Mouse (Mus musculus) thymus, postnatal 0 days (tissue): ENCODE results near the gene Atp8b4. TPM values are rescaled to one million over a fixed set of nuclear protein-coding genes. Genes with fewer than 3 reads are reported as not detected.

Experiments
- DNase-seq: peaks from one replicate; pipeline ENCODE4 v3.0.0-alpha.2; 2015; ENCODE audit warnings: low spot score
- polyA plus RNA-seq: library from polyadenylated mRNA; unstranded; fragments of >200 nt; fragmentation: Nextera tagmentation; extraction: Ambion mirVana; gene quantifications from 2 replicates; pipeline ENCODE4 v1.2.1, GENCODE M21; 2015

The Atp8b4 gene
- polyA plus RNA-seq, 1 experiment from 2014 or later, result 9.0 TPM

- peak; percentile 71 for DNase-seq
Observed at GRCm38 (mm10) chr2:126363050-126363744, 137.3 kb downstream of the Atp8b4 start.

- no peak for DNase-seq
Observed at GRCm38 (mm10) chr2:126361131-126361810, 139.2 kb downstream of the Atp8b4 start.

- DNase-seq, result no peak
Observed at GRCm38 (mm10) chr2:126360688-126361087, 139.8 kb downstream of the Atp8b4 start.

- DNase-seq, result no peak
Observed at GRCm38 (mm10) chr2:126359965-126360364, 140.5 kb downstream of the Atp8b4 start.

- no peak for DNase-seq
Observed at GRCm38 (mm10) chr2:126359278-126359677, 141.2 kb downstream of the Atp8b4 start.

- no peak for DNase-seq
Observed at GRCm38 (mm10) chr2:126358741-126359140, 141.7 kb downstream of the Atp8b4 start.

- no peak for DNase-seq
Observed at GRCm38 (mm10) chr2:126355259-126355658, 145.2 kb downstream of the Atp8b4 start.

GRCm38 (mm10) chr2:126351811-126352210 is 148.7 kb downstream of the Atp8b4 start:
- DNase-seq, result no peak

GRCm38 (mm10) chr2:126343026-126343593 is 157.4 kb downstream of the Atp8b4 start:
- DNase-seq, result no peak

- DNase-seq, result no peak
Observed at GRCm38 (mm10) chr2:126341521-126341920, 159.0 kb downstream of the Atp8b4 start.

- DNase-seq, result no peak
Observed at GRCm38 (mm10) chr2:126340201-126340600, 160.3 kb downstream of the Atp8b4 start.

GRCm38 (mm10) chr2:126339516-126339915 is 161.0 kb downstream of the Atp8b4 start:
- DNase-seq, result no peak

GRCm38 (mm10) chr2:126337143-126337542 is 163.3 kb downstream of the Atp8b4 start:
- DNase-seq, result no peak

- no peak for DNase-seq
Observed at GRCm38 (mm10) chr2:126331794-126332193, 168.7 kb downstream of the Atp8b4 start.

GRCm38 (mm10) chr2:126323206-126323605 is 177.3 kb downstream of the Atp8b4 start:
- no peak for DNase-seq

- no peak for DNase-seq
Observed at GRCm38 (mm10) chr2:126322631-126323031, 177.8 kb downstream of the Atp8b4 start.

- no peak for DNase-seq
Observed at GRCm38 (mm10) chr2:126318071-126318470, 182.4 kb downstream of the Atp8b4 start.

- no peak for DNase-seq
Observed at GRCm38 (mm10) chr2:126316942-126317341, 183.5 kb downstream of the Atp8b4 start.

- DNase-seq, result no peak
Observed at GRCm38 (mm10) chr2:126316346-126316745, 184.1 kb downstream of the Atp8b4 start.

- DNase-seq, result no peak
Observed at GRCm38 (mm10) chr2:126311056-126311455, 189.4 kb downstream of the Atp8b4 start.

- no peak for DNase-seq
Observed at GRCm38 (mm10) chr2:126309994-126310393, 190.5 kb downstream of the Atp8b4 start.

GRCm38 (mm10) chr2:126304621-126305020 is 195.9 kb downstream of the Atp8b4 start:
- DNase-seq, result no peak

- DNase-seq, result no peak
Observed at GRCm38 (mm10) chr2:126303226-126303625, 197.2 kb downstream of the Atp8b4 start.
